Comparison of ENCODE assay signal across 27 mouse cellular contexts in the genomic region with DNA sequence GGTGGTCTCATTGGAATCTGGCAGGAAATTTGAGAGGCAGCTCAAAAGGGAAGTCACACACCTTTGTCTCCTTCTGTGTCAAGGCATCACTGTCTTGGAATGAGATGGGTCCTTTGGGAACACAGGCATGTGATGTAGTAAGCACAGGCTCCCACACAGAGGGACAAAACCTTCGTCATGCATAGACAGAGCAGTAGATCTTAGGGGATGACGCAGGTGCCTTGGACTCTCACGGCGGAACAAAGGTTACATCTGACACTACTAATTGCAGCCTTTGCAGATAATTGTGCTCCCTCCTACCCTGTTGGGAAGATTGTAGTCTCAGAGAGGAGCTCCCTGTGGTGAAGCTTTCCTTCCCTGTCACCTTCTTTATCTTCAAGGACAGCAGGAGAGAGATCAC.
A peak's percentile ranks its signal among the peaks of the same experiment; 100 is the strongest.
DNase-seq lines count a peak whose midpoint lies in the region; ATAC-seq and TF ChIP-seq lines count a peak whose summit lies in the region.
"Had no signal": no experiment of that assay in that cellular context is flagged by ENCODE, and none has a peak within 500 bp of the region (broad histone marks: within the 10 kb centered on the region; RNA-seq: fewer than 3 reads in every experiment).

No protein-coding gene starts in this region.

- TF ChIP-seq POLR2A in thymus, adult 2 months (IDR thresholded peaks at IDR 0.05; ENCODE audit: control insufficient read depth, extremely low read depth, insufficient read depth, low read length, poor library complexity), result no peak

- no peaks in the 10 kb centered on the region for H3K36me3 ChIP-seq in forebrain, postnatal 0 days (ENCODE audit: insufficient read depth)
- no peaks in the 10 kb centered on the region for H3K36me3 ChIP-seq in forebrain, embryonic 13.5 days (ENCODE audit: poor library complexity, severe bottlenecking)
- H3K36me3 ChIP-seq in thymus, adult 2 months (ENCODE audit: control insufficient read depth, insufficient read depth, low read length), result no peaks in the 10 kb centered on the region
- no peaks in the 10 kb centered on the region for H3K36me3 ChIP-seq in embryonic facial prominence, embryonic 15.5 days
- no peaks in the 10 kb centered on the region for H3K36me3 ChIP-seq in heart, embryonic 10.5 days
- H3K36me3 ChIP-seq: embryonic facial prominence, embryonic 12.5 days; hindbrain, embryonic 13.5 days; limb, embryonic 13.5 days; midbrain, embryonic 12.5 days; neural tube, embryonic 12.5 days; stomach, embryonic 15.5 days had no signal

- H3K27ac ChIP-seq in forebrain, postnatal 0 days (ENCODE audit: low read depth, low read length), result no peak overlapping the region
- no peak overlapping the region for H3K27ac ChIP-seq in forebrain, embryonic 13.5 days
- peak overlapping the region; percentile 83 for H3K27ac ChIP-seq in thymus, adult 2 months (ENCODE audit: control insufficient read depth, insufficient read depth, low read length)
- H3K27ac ChIP-seq in embryonic facial prominence, embryonic 15.5 days (replicated peaks), result no peak overlapping the region
- H3K27ac ChIP-seq in heart, embryonic 10.5 days, result no peak overlapping the region; the same call in 1 of the 2 replicates
- H3K27ac ChIP-seq: embryonic facial prominence, embryonic 12.5 days; hindbrain, embryonic 13.5 days; kidney, postnatal 0 days; limb, embryonic 13.5 days; midbrain, embryonic 12.5 days; neural tube, embryonic 12.5 days; stomach, embryonic 15.5 days had no signal

- H3K4me1 ChIP-seq in forebrain, postnatal 0 days (ENCODE audit: insufficient read depth), result peaks cover 7% of the 10 kb centered on the region
- peaks cover 10% of the 10 kb centered on the region; the same call in 1 of the 2 replicates for H3K4me1 ChIP-seq in forebrain, embryonic 13.5 days
- H3K4me1 ChIP-seq in thymus, adult 2 months (replicated peaks; ENCODE audit: control insufficient read depth, insufficient read depth, low read length), result peaks cover 10% of the 10 kb centered on the region
- 0 out of 2 replicates have a peak, but pooled peaks cover 3% of the 10 kb centered on the region for H3K4me1 ChIP-seq in embryonic facial prominence, embryonic 15.5 days
- peaks cover 19% of the 10 kb centered on the region for H3K4me1 ChIP-seq in heart, embryonic 10.5 days
- H3K4me1 ChIP-seq: neural tube, embryonic 12.5 days; stomach, embryonic 15.5 days had no signal

- peak; percentile 56 for ATAC-seq in forebrain, postnatal 0 days
- no peak for ATAC-seq in forebrain, embryonic 13.5 days
- 0 out of 2 replicates have a peak, but pooled peaks have one; percentile 34 for ATAC-seq in embryonic facial prominence, embryonic 15.5 days (ENCODE audit: insufficient number of reproducible peaks, low FRiP score, low TSS enrichment, low read depth)

- no peak for DNase-seq in forebrain, postnatal 0 days
- DNase-seq in thymus, adult 2 months, result no peak
- no peak for DNase-seq in thymus, postnatal 14 days
- DNase-seq in heart, embryonic 10.5 days (ENCODE audit: low spot score), result no peak
- DNase-seq in adrenal gland, postnatal 14 days, result no peak
- DNase-seq: adrenal gland, adult 8-10 months; cerebellum, adult 2 months; cerebellum, postnatal 36 days; gastrocnemius, postnatal 25 days; heart, adult 11 months; heart, postnatal 36 days; kidney, adult 8-10 months; kidney, postnatal 4 days had no signal

- TF ChIP-seq CTCF in forebrain, postnatal 0 days (IDR thresholded peaks at IDR 0.05; ENCODE audit: low read depth), result no peak
- TF ChIP-seq CTCF in thymus, adult 2 months (IDR thresholded peaks at IDR 0.05; ENCODE audit: borderline replicate concordance, control insufficient read depth, extremely low read depth, insufficient read depth, low read length, poor library complexity), result no peak

- no peak overlapping the region for H3K4me2 ChIP-seq in forebrain, postnatal 0 days (ENCODE audit: low read depth)
- no peak overlapping the region for H3K4me2 ChIP-seq in forebrain, embryonic 13.5 days
- H3K4me2 ChIP-seq in embryonic facial prominence, embryonic 15.5 days (replicated peaks), result no peak overlapping the region
- H3K4me2 ChIP-seq: embryonic facial prominence, embryonic 12.5 days; heart, embryonic 11.5 days; hindbrain, embryonic 13.5 days; limb, embryonic 13.5 days; liver, embryonic 11.5 days; midbrain, embryonic 12.5 days; neural tube, embryonic 12.5 days; stomach, embryonic 15.5 days had no signal

- WGBS in forebrain, postnatal 0 days, result 63% methylated on average over 4 of the region's 4 CpGs
- 65% methylated on average over 4 of the region's 4 CpGs for WGBS in forebrain, embryonic 13.5 days
- WGBS in thymus, adult 2 months, result 87% methylated on average over 4 of the region's 4 CpGs
- 50% methylated on average over 4 of the region's 4 CpGs for WGBS in embryonic facial prominence, embryonic 15.5 days
- 56% methylated on average over 4 of the region's 4 CpGs for WGBS in heart, embryonic 10.5 days

- no peak overlapping the region for H3K4me3 ChIP-seq in forebrain, postnatal 0 days (ENCODE audit: low read depth, low read length)
- no peak overlapping the region for H3K4me3 ChIP-seq in forebrain, embryonic 13.5 days
- no peak overlapping the region for H3K4me3 ChIP-seq in thymus, adult 2 months (ENCODE audit: control insufficient read depth, insufficient read depth, low read length)
- H3K4me3 ChIP-seq in embryonic facial prominence, embryonic 15.5 days (replicated peaks), result no peak overlapping the region
- H3K4me3 ChIP-seq in heart, embryonic 10.5 days, result no peak overlapping the region
- H3K4me3 ChIP-seq: embryonic facial prominence, embryonic 12.5 days; erythroblast, embryonic 14.5 days; hindbrain, embryonic 13.5 days; limb, embryonic 13.5 days; megakaryocyte, embryonic 14.5 days; midbrain, embryonic 12.5 days; myocyte; neural tube, embryonic 12.5 days; stomach, embryonic 15.5 days had no signal

- no peaks in the 10 kb centered on the region for H3K9me3 ChIP-seq in forebrain, postnatal 0 days (ENCODE audit: low read length)
- H3K9me3 ChIP-seq in forebrain, embryonic 13.5 days (replicated peaks), result no peaks in the 10 kb centered on the region
- no peaks in the 10 kb centered on the region for H3K9me3 ChIP-seq in embryonic facial prominence, embryonic 15.5 days (replicated peaks)
- no peaks in the 10 kb centered on the region for H3K9me3 ChIP-seq in heart, embryonic 10.5 days
- H3K9me3 ChIP-seq: embryonic facial prominence, embryonic 12.5 days; hindbrain, embryonic 13.5 days; limb, embryonic 13.5 days; midbrain, embryonic 12.5 days; neural tube, embryonic 12.5 days; stomach, embryonic 15.5 days had no signal

- H3K9ac ChIP-seq in forebrain, postnatal 0 days, result no peak overlapping the region
- H3K9ac ChIP-seq in forebrain, embryonic 13.5 days, result no peak overlapping the region
- H3K9ac ChIP-seq in embryonic facial prominence, embryonic 15.5 days, result no peak overlapping the region
- H3K9ac ChIP-seq: embryonic facial prominence, embryonic 12.5 days; hindbrain, embryonic 13.5 days; limb, embryonic 13.5 days; midbrain, embryonic 12.5 days; neural tube, embryonic 12.5 days; stomach, embryonic 15.5 days had no signal

- H3K27me3 ChIP-seq in forebrain, postnatal 0 days (ENCODE audit: insufficient read depth, low read length), result no peaks in the 10 kb centered on the region
- no peaks in the 10 kb centered on the region for H3K27me3 ChIP-seq in forebrain, embryonic 13.5 days
- H3K27me3 ChIP-seq in thymus, adult 2 months (ENCODE audit: control insufficient read depth, insufficient read depth, low read length), result no peaks in the 10 kb centered on the region
- no peaks in the 10 kb centered on the region for H3K27me3 ChIP-seq in embryonic facial prominence, embryonic 15.5 days
- no peaks in the 10 kb centered on the region for H3K27me3 ChIP-seq in heart, embryonic 10.5 days (ENCODE audit: insufficient read depth, poor library complexity, severe bottlenecking)
- H3K27me3 ChIP-seq: embryonic facial prominence, embryonic 12.5 days; hindbrain, embryonic 13.5 days; midbrain, embryonic 12.5 days; neural tube, embryonic 12.5 days; stomach, embryonic 15.5 days had no signal
